In the genomic region with DNA sequence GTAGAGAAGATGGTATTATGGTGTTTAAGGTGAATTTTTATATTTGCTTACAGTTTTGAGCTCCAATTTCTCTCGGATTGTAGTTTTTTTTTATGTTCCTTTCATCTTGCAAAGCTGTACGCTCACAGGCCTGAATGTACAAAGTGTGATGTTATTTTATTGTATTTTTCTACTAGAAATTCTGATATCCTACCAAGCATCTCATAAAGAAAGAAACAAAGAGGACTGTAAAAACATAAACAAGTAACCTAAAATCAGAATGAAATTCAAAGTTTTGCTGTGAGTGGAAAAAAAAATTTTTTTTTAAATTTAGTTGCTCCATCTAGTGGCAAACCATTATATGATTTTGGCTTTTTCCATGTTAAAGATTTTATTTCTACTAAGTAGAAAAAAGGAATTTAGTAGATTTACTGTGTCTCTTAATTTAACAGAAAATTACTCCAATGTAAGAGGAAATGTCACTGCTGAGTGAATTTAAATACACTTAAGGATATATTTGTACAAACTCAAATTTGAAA, we compare ENCODE assay signal across 25 mouse cellular contexts. TPM values are rescaled to one million over a fixed set of nuclear protein-coding genes. Genes with fewer than 3 reads are reported as not detected.
A peak's percentile ranks its signal among the peaks of the same experiment; 100 is the strongest.
DNase-seq lines count a peak whose midpoint lies in the region; ATAC-seq and TF ChIP-seq lines count a peak whose summit lies in the region.
"Had no signal": no experiment of that assay in that cellular context is flagged by ENCODE, and none has a peak within 500 bp of the region (broad histone marks: within the 10 kb centered on the region; RNA-seq: fewer than 3 reads in every experiment).

No protein-coding gene starts in this region.

- no peak overlapping the region for H3K9ac ChIP-seq in limb, embryonic 14.5 days (ENCODE audit: low read depth, low read length, severe bottlenecking)
- no peak overlapping the region for H3K9ac ChIP-seq in midbrain, postnatal 0 days (replicated peaks; ENCODE audit: low read length, poor library complexity, severe bottlenecking)
- H3K9ac ChIP-seq in midbrain, embryonic 13.5 days (replicated peaks): no peak overlapping the region
- H3K9ac ChIP-seq: forebrain, embryonic 12.5 days; heart, embryonic 12.5 days; hindbrain, embryonic 12.5 days; kidney, embryonic 15.5 days; liver, embryonic 13.5 days; neural tube, embryonic 13.5 days; stomach, embryonic 15.5 days had no signal

- H3K4me3 ChIP-seq in gastrocnemius, adult 2 months: no peak overlapping the region
- no peak overlapping the region for H3K4me3 ChIP-seq in limb, embryonic 14.5 days (replicated peaks; ENCODE audit: low read length)
- no peak overlapping the region for H3K4me3 ChIP-seq in limb, embryonic 10.5 days
- no peak overlapping the region for H3K4me3 ChIP-seq in midbrain, postnatal 0 days (ENCODE audit: low read depth, low read length)
- H3K4me3 ChIP-seq in midbrain, embryonic 13.5 days (replicated peaks): no peak overlapping the region
- H3K4me3 ChIP-seq: forebrain, embryonic 12.5 days; heart, embryonic 12.5 days; hindbrain, embryonic 12.5 days; kidney, embryonic 15.5 days; liver, embryonic 13.5 days; megakaryocyte, embryonic 14.5 days; neural tube, embryonic 13.5 days; stomach, embryonic 15.5 days had no signal

- no peak for DNase-seq in gastrocnemius, adult 2 months
- no peak for DNase-seq in gastrocnemius, adult 18-20 months (ENCODE audit: low spot score)
- DNase-seq in limb, embryonic 14.5 days (ENCODE audit: low spot score): peak; percentile 8
- no peak for DNase-seq in limb, embryonic 10.5 days (ENCODE audit: low spot score)
- no peak for DNase-seq in midbrain, postnatal 0 days (ENCODE audit: low spot score)
- DNase-seq in right cerebral cortex, adult 2 months (ENCODE audit: low spot score in 2 of 2): no peak
- no peak for DNase-seq in adrenal gland, adult 8-10 months
- DNase-seq: adrenal gland, postnatal 14 days; B cell, adult 2 months; cerebellum, adult 9-11 months; heart, postnatal 14 days; layer of hippocampus, postnatal 36 days; liver, embryonic 13.5 days; lung, postnatal 10 days; right cerebral cortex, postnatal 14 days; thymus, adult 2 months had no signal

- no peaks in the 10 kb centered on the region for H3K27me3 ChIP-seq in limb, embryonic 14.5 days (ENCODE audit: control insufficient read depth, insufficient read depth, low read length)
- no peaks in the 10 kb centered on the region for H3K27me3 ChIP-seq in limb, embryonic 10.5 days (ENCODE audit: low read depth, poor library complexity, severe bottlenecking)
- no peaks in the 10 kb centered on the region for H3K27me3 ChIP-seq in midbrain, postnatal 0 days (ENCODE audit: insufficient read depth, low read length)
- no peaks in the 10 kb centered on the region for H3K27me3 ChIP-seq in midbrain, embryonic 13.5 days
- H3K27me3 ChIP-seq: forebrain, embryonic 12.5 days; heart, embryonic 12.5 days; hindbrain, embryonic 12.5 days; kidney, embryonic 15.5 days; liver, embryonic 13.5 days; megakaryocyte, embryonic 14.5 days; neural tube, embryonic 13.5 days; stomach, embryonic 15.5 days had no signal

- no peak overlapping the region for H3K27ac ChIP-seq in gastrocnemius, adult 2 months
- H3K27ac ChIP-seq in limb, embryonic 14.5 days (replicated peaks; ENCODE audit: low read depth, low read length): no peak overlapping the region
- no peak overlapping the region for H3K27ac ChIP-seq in limb, embryonic 10.5 days
- H3K27ac ChIP-seq in midbrain, postnatal 0 days (ENCODE audit: low read depth, low read length): no peak overlapping the region
- no peak overlapping the region for H3K27ac ChIP-seq in midbrain, embryonic 13.5 days
- H3K27ac ChIP-seq: forebrain, embryonic 12.5 days; hindbrain, embryonic 12.5 days; kidney, embryonic 15.5 days; liver, embryonic 13.5 days; neural tube, embryonic 13.5 days; stomach, embryonic 15.5 days had no signal

- 67% methylated on average over 2 of the region's 2 CpGs for WGBS in limb, embryonic 14.5 days
- 87% methylated on average over 2 of the region's 2 CpGs for WGBS in limb, embryonic 10.5 days
- whole genome bisulfite sequencing in midbrain, postnatal 0 days: 87% methylated on average over 2 of the region's 2 CpGs
- 85% methylated on average over 2 of the region's 2 CpGs for WGBS in midbrain, embryonic 13.5 days

- ATAC-seq in limb, embryonic 14.5 days (ENCODE audit: low FRiP score, low read depth): no peak
- ATAC-seq in midbrain, postnatal 0 days (ENCODE audit: low FRiP score): no peak
- ATAC-seq in midbrain, embryonic 13.5 days: no peak
- ATAC-seq: activated CD4-positive, CD25-positive, alpha-beta regulatory T cell, adult 4 months had no signal

- no peak for TF ChIP-seq POLR2A in limb, embryonic 14.5 days (IDR thresholded peaks at IDR 0.05; ENCODE audit: borderline replicate concordance, extremely low read depth, insufficient read depth, insufficient read length)

- H3K4me1 ChIP-seq in limb, embryonic 14.5 days (ENCODE audit: control insufficient read depth, insufficient read depth, low read length): no peaks in the 10 kb centered on the region
- no peaks in the 10 kb centered on the region for H3K4me1 ChIP-seq in limb, embryonic 10.5 days
- H3K4me1 ChIP-seq in midbrain, postnatal 0 days (ENCODE audit: insufficient read depth, low read length): no peaks in the 10 kb centered on the region
- no peaks in the 10 kb centered on the region for H3K4me1 ChIP-seq in midbrain, embryonic 13.5 days (replicated peaks)
- H3K4me1 ChIP-seq: forebrain, embryonic 12.5 days; heart, embryonic 12.5 days; hindbrain, embryonic 12.5 days; kidney, embryonic 15.5 days; neural tube, embryonic 13.5 days; stomach, embryonic 15.5 days had no signal

- H3K36me3 ChIP-seq in limb, embryonic 14.5 days (ENCODE audit: control insufficient read depth, insufficient read depth, low read length): no peaks in the 10 kb centered on the region
- no peaks in the 10 kb centered on the region for H3K36me3 ChIP-seq in limb, embryonic 10.5 days
- no peaks in the 10 kb centered on the region for H3K36me3 ChIP-seq in midbrain, postnatal 0 days (ENCODE audit: insufficient read depth, low read length)
- H3K36me3 ChIP-seq in midbrain, embryonic 13.5 days: no peaks in the 10 kb centered on the region
- H3K36me3 ChIP-seq: forebrain, embryonic 12.5 days; heart, embryonic 12.5 days; hindbrain, embryonic 12.5 days; kidney, embryonic 15.5 days; liver, embryonic 13.5 days; neural tube, embryonic 13.5 days; stomach, embryonic 15.5 days had no signal

- no peak overlapping the region for H3K4me2 ChIP-seq in limb, embryonic 14.5 days (replicated peaks; ENCODE audit: low read depth, low read length, severe bottlenecking)
- no peak overlapping the region for H3K4me2 ChIP-seq in midbrain, postnatal 0 days (ENCODE audit: low read depth, low read length, poor library complexity, severe bottlenecking)
- no peak overlapping the region for H3K4me2 ChIP-seq in midbrain, embryonic 13.5 days (replicated peaks)
- H3K4me2 ChIP-seq: forebrain, embryonic 12.5 days; heart, embryonic 12.5 days; hindbrain, embryonic 12.5 days; kidney, embryonic 15.5 days; liver, embryonic 13.5 days; neural tube, embryonic 13.5 days; stomach, embryonic 15.5 days had no signal

- intact Hi-C loops in gastrocnemius, adult 2 months (cut with DNase I): loop anchor here (5.0 to 10.0 kb wide), 3 partner anchors 43 to 158 kb away; a partner anchor contains a TSS

- no peaks in the 10 kb centered on the region for H3K9me3 ChIP-seq in limb, embryonic 14.5 days (ENCODE audit: control insufficient read depth, low read length)
- no peaks in the 10 kb centered on the region for H3K9me3 ChIP-seq in limb, embryonic 10.5 days (replicated peaks)
- no peaks in the 10 kb centered on the region for H3K9me3 ChIP-seq in midbrain, postnatal 0 days (ENCODE audit: low read length)
- no peaks in the 10 kb centered on the region for H3K9me3 ChIP-seq in midbrain, embryonic 13.5 days
- H3K9me3 ChIP-seq: forebrain, embryonic 12.5 days; heart, embryonic 12.5 days; hindbrain, embryonic 12.5 days; kidney, embryonic 15.5 days; liver, embryonic 13.5 days; megakaryocyte, embryonic 14.5 days; neural tube, embryonic 13.5 days; stomach, embryonic 15.5 days had no signal

- peak; percentile 56 for TF ChIP-seq CTCF in gastrocnemius, adult 2 months (IDR thresholded peaks at IDR 0.05)
- TF ChIP-seq CTCF in midbrain, postnatal 0 days (IDR thresholded peaks at IDR 0.05): peak; percentile 55

RNA-seq across cellular contexts. Expression of a gene that starts 43.1 kb away (rescaled TPM):
- 10 to 100 TPM; 43.9 to 46.9 TPM for total RNA-seq in gastrocnemius, adult 2 months (2021)
- 10 to 100 TPM; 44.2 to 50.0 TPM for total RNA-seq in gastrocnemius, adult 18-20 months (2021)
- polyA plus RNA-seq in limb, embryonic 14.5 days (2012; rRNA removed): 22.1 and 22.6 TPM in 2 replicates
- 45.5 and 46.3 TPM in 2 replicates for polyA plus RNA-seq in limb, embryonic 14.5 days (2014; fragmentation: Nextera tagmentation; extraction: Ambion mirVana)
- 47.4 and 55.6 TPM in 2 replicates for polyA plus RNA-seq in limb, embryonic 10.5 days (2016; fragmentation: Nextera tagmentation; extraction: Ambion mirVana)
- total RNA-seq in midbrain, postnatal 0 days (2014; rRNA removed): 20.9 and 27.2 TPM in 2 replicates
- polyA plus RNA-seq in midbrain, postnatal 0 days (2015; fragmentation: Nextera tagmentation; extraction: Ambion mirVana): 15.5 and 24.1 TPM in 2 replicates
- 27.3 and 32.6 TPM in 2 replicates for polyA plus RNA-seq in midbrain, embryonic 13.5 days (2015; fragmentation: Nextera tagmentation; extraction: Ambion mirVana)
- total RNA-seq in adrenal gland, adult 8-10 months (2022): 10 to 100 TPM; 64.7 to 80.2 (median 71.3) TPM
